Mouse (Mus musculus): Measurements from ENCODE around the gene Map2k4. TPM values are rescaled to one million over a fixed set of nuclear protein-coding genes. Genes with fewer than 3 reads are reported as not detected.
A peak's percentile ranks its signal among the peaks of the same experiment; 100 is the strongest.

Map2k4 gene
- polyA plus RNA-seq, 1 experiment from 2014 or later = 43.6 TPM

DNA sequence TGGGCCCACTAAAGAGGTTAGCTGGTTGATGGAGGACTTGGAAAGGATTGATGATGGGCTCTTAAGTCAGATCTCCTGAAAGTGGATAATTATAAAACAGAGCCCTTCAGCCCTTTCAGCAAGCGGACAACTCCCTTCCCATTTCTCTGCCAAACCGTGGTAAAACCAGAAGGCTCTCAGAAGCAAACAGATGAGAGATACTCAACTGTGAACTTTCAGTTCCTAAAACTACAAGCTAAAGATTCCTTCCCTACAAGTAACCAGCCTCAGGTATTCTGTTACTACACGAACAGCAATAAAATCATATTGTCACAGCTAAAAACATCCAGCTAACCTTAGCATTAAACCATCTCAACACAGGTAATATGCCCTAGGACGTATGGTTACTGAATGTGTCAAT is 83.2 kb downstream of the Map2k4 start:
- 71% methylated on average over 4 of the region's 4 CpGs for WGBS (ENCODE audit: insufficient replicate concordance)
- ATAC-seq = no peak
- peaks cover 61% of the 10 kb centered on the region for H3K36me3 ChIP-seq

DNA sequence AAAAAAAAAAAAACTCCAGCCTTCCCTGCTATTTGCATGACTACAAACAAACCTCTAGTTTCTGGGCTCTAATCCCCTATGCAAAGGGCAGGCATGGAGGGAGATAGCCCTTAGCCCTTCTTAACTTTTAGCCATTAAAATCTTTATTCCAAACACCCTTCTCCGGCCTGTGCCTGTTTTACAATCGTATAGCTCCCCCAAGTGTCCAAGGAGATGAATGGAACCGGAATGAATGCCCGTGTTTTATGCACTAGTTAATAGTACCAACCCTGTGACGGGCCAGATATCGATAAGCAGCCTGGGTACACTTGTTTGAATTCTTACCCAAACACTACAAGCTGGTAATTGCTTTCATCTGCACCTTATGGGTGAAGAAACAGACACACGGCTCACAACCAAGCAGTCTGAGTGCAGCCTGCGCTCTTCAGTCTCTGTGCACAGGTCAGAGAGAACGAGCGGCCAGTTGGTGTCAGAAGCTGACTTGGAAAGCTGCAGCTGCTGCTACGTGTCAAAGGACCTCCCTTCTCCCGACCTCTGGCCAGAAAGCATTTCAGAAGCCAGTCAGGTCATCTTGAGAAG is 109.2 kb downstream of the Map2k4 start:
- Histone ChIP-seq H3K4me3 (no peak overlapping the region), H3K27ac (no peak overlapping the region), H3K27me3 (replicated peaks) (peaks cover 26% of the 10 kb centered on the region), H3K9ac (no peak overlapping the region), H3K4me1 (no peaks in the 10 kb centered on the region), H3K36me3 (no peaks in the 10 kb centered on the region), H3K9me3 (replicated peaks) (no peaks in the 10 kb centered on the region), H3K4me2 (no peak overlapping the region)
- WGBS (ENCODE audit: insufficient replicate concordance) = 39% methylated on average over 12 of the region's 12 CpGs
- no peak for ATAC-seq

More for the DNA sequence above, 83.2 kb downstream of the Map2k4 start:
- Histone ChIP-seq H3K4me2 (no peak overlapping the region), H3K9ac (no peak overlapping the region), H3K27me3 (replicated peaks) (no peaks in the 10 kb centered on the region), H3K27ac (no peak overlapping the region), H3K9me3 (replicated peaks) (no peaks in the 10 kb centered on the region), H3K4me3 (no peak overlapping the region), H3K4me1 (no peaks in the 10 kb centered on the region)

DNA sequence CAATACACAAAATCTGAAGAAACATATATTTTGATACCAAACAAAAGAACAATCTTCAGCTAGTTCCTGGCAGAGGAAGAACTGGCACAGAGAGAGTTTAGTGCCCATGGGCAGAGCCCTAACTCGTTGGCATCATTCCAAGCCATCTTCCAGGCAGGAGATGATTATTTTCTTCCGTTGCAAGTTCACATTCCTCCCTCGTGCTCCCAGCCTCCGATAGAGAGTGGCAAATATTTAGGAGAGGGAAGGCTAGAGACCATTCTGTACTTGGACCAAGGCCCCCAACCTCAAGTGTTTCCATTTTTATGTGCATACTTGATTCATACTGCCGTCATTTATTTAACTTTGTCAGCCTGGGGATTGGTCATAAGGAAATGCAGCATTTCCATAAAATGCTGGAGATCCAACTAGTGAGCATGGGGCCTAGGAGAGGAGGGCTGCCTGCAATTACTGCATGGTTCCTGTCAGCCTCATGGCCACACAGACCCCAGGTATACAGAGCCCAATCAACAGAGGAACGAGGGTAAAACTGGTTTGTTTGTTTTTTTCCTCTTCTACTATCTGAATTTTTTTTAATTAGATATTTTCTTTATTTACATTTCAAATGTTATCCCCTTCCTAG is 120.6 kb downstream of the Map2k4 start:
- no peak for ATAC-seq
- no peaks in the 10 kb centered on the region for H3K4me1 ChIP-seq
- no peak overlapping the region for H3K4me2 ChIP-seq
- no peaks in the 10 kb centered on the region for H3K36me3 ChIP-seq
- H3K4me3 ChIP-seq = no peak overlapping the region
- no peak overlapping the region for H3K27ac ChIP-seq
- H3K9me3 ChIP-seq (replicated peaks) = no peaks in the 10 kb centered on the region
- 62% methylated on average over 6 of the region's 6 CpGs for whole genome bisulfite sequencing (ENCODE audit: insufficient replicate concordance)
- H3K27me3 ChIP-seq (replicated peaks) = peaks cover 7% of the 10 kb centered on the region; the same call in 1 of the 2 replicates
- H3K9ac ChIP-seq = no peak overlapping the region

DNA sequence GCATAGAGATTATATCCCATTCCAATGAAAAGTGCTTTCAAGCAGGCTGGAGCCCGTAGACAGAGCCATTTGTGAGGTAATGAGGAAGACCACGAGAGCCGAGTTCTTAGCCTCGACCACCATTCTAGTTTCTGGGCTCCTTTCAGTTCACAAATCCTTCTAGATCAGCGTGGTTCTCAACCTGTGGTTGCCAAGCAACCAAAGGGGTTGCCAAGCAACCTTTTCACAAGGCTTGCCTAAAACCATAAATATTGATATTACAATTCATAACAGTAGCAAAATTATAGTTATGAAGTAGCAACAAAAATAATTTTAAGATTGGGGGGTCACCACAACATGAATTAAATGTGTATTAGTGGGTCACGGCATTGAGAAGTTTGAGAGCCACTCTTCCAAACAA is 123.2 kb downstream of the Map2k4 start:
- ATAC-seq = no peak
- H3K36me3 ChIP-seq = no peaks in the 10 kb centered on the region
- H3K27ac ChIP-seq = no peak overlapping the region
- no peak overlapping the region for H3K4me2 ChIP-seq
- H3K27me3 ChIP-seq (replicated peaks) = no peaks in the 10 kb centered on the region; the same call in 1 of the 2 replicates
- H3K4me1 ChIP-seq = no peaks in the 10 kb centered on the region
- 59% methylated on average over 6 of the region's 6 CpGs for WGBS (ENCODE audit: insufficient replicate concordance)
- H3K9ac ChIP-seq = no peak overlapping the region
- H3K4me3 ChIP-seq = no peak overlapping the region
- H3K9me3 ChIP-seq (replicated peaks) = 0 out of 2 replicates have a peak, but pooled peaks cover 3% of the 10 kb centered on the region

DNA sequence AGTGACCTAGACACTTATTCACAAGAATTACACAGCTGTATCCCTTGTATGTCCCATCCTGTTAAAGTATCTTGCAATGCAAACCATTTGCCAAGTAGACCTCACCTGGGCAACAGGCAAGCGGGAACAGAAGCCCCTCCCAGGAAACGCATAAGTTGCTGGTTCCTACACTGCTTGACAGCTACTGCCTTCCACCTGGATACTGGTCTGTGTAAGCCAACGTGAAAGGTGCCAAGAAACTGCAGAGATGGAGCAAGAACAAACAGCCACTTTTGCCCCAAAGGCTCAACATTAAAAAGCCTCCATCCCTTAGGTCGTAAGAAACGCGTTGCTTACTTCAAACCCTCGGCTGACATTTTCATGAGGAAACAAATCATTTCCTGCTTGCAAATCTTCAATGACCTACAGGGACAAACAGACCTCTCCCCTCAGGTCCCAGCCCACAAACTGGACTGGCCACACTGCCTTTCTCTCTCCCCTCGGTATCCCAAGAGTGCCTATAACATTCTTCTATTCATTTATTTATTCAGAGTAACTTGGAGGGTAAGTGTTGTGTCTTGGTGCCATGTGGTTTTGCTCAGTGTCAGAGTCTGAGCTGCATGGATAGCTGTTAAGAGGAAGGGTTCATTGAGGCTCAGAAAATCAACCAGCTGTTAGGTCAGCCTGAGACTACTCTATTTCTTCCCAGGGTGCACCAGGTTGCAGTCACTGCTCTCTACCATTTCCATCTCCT is 126.1 kb downstream of the Map2k4 start:
- Histone ChIP-seq H3K4me3 (no peak overlapping the region), H3K4me2 (no peak overlapping the region), H3K9me3 (replicated peaks) (0 out of 2 replicates have a peak, but pooled peaks cover 3% of the 10 kb centered on the region), H3K27me3 (replicated peaks) (no peaks in the 10 kb centered on the region), H3K9ac (no peak overlapping the region), H3K4me1 (no peaks in the 10 kb centered on the region), H3K27ac (no peak overlapping the region), H3K36me3 (no peaks in the 10 kb centered on the region)
- ATAC-seq = no peak
- WGBS (ENCODE audit: insufficient replicate concordance) = 57% methylated on average over 8 of the region's 8 CpGs

DNA sequence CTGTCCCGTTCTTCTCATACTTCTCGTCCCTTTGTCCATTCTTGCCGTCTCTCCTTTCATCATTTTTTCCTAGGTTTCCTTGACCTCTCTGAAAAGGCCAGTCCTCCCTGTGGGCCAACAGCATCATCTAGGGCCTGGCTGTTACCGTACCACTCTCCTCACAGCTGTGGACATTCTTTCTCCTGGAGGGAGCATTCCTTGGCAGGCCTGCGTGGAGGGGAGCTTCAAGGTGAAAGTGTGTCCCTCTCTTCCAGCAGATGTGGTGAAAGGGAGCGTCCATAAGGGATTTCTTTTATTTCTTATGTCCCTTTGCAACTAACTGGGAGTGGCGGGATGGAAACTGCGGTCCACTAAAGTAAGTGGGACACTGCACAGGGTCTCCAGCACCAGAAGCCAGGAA is 134.2 kb downstream of the Map2k4 start:
- H3K4me3 ChIP-seq = no peak overlapping the region
- ATAC-seq = no peak
- H3K27me3 ChIP-seq (replicated peaks) = no peaks in the 10 kb centered on the region
- H3K4me1 ChIP-seq = peaks cover 46% of the 10 kb centered on the region
- no peak overlapping the region for H3K9ac ChIP-seq
- no peak overlapping the region for H3K4me2 ChIP-seq
- no peaks in the 10 kb centered on the region for H3K36me3 ChIP-seq
- H3K9me3 ChIP-seq (replicated peaks) = no peaks in the 10 kb centered on the region
- WGBS (ENCODE audit: insufficient replicate concordance) = 71% methylated on average over 8 of the region's 8 CpGs
- H3K27ac ChIP-seq = no peak overlapping the region

DNA sequence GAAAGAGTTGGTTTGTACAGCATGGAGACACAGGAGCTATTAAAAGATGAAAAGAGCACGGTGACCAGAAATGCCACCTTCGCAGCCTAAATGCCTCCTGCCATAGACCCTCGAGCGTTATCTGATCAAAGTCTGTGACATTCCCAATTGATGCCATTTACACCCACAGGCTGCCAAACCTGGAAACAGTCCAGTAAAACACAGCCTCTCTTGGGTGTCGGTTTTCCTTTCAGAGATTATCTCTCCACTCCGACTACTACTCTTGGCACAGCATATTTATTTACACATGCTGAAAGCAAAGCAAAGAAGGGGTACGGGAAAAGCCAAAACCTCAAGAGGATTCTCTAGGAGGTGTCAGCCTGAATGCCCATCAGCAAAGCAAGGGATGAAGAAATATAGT is 136.7 kb downstream of the Map2k4 start:
- H3K9ac ChIP-seq = no peak overlapping the region
- H3K9me3 ChIP-seq (replicated peaks) = no peaks in the 10 kb centered on the region
- ATAC-seq = no peak
- no peaks in the 10 kb centered on the region for H3K36me3 ChIP-seq
- WGBS (ENCODE audit: insufficient replicate concordance) = 65% methylated on average over 7 of the region's 7 CpGs
- peaks cover 62% of the 10 kb centered on the region for H3K4me1 ChIP-seq
- H3K4me3 ChIP-seq = no peak overlapping the region
- H3K4me2 ChIP-seq = peak overlapping the region; percentile 15
- H3K27me3 ChIP-seq (replicated peaks) = no peaks in the 10 kb centered on the region
- H3K27ac ChIP-seq = peak overlapping the region; percentile 97

DNA sequence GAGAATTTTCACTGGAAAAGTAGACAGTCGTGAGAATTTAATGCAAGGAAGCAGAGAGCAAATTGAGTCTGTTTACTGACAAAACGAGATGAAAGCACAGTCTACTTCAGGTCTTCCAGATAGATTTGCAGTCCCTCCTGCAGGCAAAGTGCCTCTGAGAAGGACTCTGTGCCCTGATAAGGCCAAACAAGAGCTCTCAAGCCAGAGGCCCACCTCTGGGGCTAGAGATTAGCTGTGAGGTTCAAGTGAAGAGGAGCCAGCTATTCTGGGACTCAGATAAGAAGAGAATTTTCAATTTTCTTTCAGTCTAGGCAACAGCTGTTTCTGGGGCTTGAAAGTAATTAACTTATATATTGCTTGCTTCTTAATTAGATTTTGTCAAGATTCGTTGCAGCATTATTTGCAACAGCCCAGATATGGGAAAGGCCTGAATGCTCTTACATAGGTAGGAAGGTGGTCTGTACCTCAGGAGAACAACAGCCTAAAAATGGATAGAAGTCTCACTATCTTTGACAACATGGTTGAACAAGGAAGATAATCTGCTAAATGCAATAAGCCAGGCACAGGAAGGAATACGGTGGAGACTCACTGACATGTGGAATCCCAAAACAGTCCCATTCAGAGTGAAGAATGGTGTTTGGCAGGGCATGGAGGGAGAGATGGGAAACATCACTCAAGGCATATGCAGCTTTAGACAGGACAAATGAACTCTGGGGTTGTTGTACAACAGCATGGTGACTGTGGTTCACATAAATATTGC is 138.0 kb downstream of the Map2k4 start:
- Histone ChIP-seq H3K9ac (peak overlapping the region; percentile 63), H3K36me3 (no peaks in the 10 kb centered on the region), H3K4me3 (peak overlapping the region; percentile 39), H3K27me3 (replicated peaks) (no peaks in the 10 kb centered on the region), H3K4me2 (peak overlapping the region; percentile 71), H3K27ac (peak overlapping the region; percentile 97), H3K9me3 (replicated peaks) (no peaks in the 10 kb centered on the region), H3K4me1 (peaks cover 74% of the 10 kb centered on the region)
- 10% methylated on average over 4 of the region's 4 CpGs for WGBS (ENCODE audit: insufficient replicate concordance)
- ATAC-seq = peak; percentile 99

DNA sequence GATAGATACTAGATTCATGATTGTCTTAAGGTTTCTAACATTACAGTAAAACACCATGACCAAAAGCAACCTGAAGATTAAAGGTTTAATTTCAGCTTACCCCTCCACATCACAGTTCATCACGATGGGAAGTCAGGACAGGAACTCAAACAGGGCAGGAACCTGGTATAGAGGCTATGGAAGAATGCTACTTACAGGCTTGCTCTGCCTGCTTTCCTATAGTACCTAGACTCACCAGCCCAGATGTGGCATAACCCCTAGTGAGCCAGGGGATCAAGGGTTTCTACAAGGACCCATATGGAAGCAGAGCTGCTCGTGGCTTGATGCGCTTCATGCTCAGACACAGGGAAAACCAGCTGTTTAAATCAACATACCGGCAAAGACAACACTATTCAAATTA is 138.6 kb downstream of the Map2k4 start:
- Histone ChIP-seq H3K9ac (peak overlapping the region; percentile 63), H3K27me3 (replicated peaks) (no peaks in the 10 kb centered on the region), H3K36me3 (no peaks in the 10 kb centered on the region), H3K4me1 (peaks cover 76% of the 10 kb centered on the region), H3K9me3 (replicated peaks) (no peaks in the 10 kb centered on the region), H3K4me2 (peak overlapping the region; percentile 71), H3K4me3 (peak overlapping the region; percentile 39), H3K27ac (peak overlapping the region; percentile 97)
- ATAC-seq = peak; percentile 48
- 33% methylated on average over 4 of the region's 4 CpGs for WGBS (ENCODE audit: insufficient replicate concordance)

DNA sequence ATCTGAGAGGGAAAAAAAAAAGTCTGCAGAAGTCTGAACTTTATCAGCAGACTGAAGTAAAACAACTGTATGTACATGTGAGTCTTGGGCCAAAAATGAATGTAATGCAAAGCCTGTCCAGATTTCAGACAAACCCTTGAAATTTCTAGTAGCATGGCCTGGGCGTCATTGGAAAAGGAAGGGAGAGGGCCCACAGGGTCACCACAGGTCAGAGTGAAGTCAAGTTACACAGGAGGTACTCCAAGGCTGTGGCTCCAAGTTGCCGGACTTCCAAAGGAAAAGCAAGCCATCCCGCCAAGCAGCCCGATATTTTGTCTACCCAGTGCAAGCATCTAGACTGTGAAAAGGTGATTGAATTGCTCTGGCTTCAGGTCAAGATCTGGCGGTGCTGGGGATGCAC is 141.8 kb downstream of the Map2k4 start:
- Histone ChIP-seq H3K27ac (no peak overlapping the region), H3K27me3 (replicated peaks) (no peaks in the 10 kb centered on the region), H3K4me3 (no peak overlapping the region), H3K4me1 (peaks cover 67% of the 10 kb centered on the region), H3K4me2 (no peak overlapping the region), H3K9me3 (replicated peaks) (no peaks in the 10 kb centered on the region), H3K36me3 (no peaks in the 10 kb centered on the region), H3K9ac (no peak overlapping the region)
- no peak for ATAC-seq
- 75% methylated on average over 5 of the region's 5 CpGs for WGBS (ENCODE audit: insufficient replicate concordance)

DNA sequence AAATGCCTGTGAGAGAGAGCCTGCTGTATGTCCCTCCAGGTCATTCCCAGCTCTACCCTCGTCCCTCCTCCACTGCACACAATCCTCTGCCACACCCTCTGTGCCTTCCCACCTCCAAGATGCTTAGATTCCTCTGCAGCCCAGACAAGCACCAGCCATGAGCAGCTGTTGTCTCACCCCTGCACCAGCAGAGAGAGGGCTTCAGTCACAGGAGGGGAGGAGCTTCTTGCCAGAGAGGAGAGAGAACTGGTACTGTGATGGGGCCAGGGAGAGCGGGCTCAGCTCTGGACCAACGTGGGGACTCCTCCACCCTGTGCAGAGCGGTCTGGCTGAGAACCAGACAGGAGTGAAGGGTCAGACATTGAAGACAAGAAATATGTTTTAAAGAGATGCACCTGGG is 143.6 kb downstream of the Map2k4 start:
- ATAC-seq = peak; percentile 55
- Histone ChIP-seq H3K4me1 (peaks cover 51% of the 10 kb centered on the region), H3K4me2 (no peak overlapping the region), H3K27ac (no peak overlapping the region), H3K9ac (no peak overlapping the region; the same call in 1 of the 2 replicates), H3K9me3 (replicated peaks) (no peaks in the 10 kb centered on the region), H3K4me3 (no peak overlapping the region), H3K27me3 (replicated peaks) (no peaks in the 10 kb centered on the region), H3K36me3 (no peaks in the 10 kb centered on the region)
- WGBS (ENCODE audit: insufficient replicate concordance) = 52% methylated on average over 4 of the region's 4 CpGs

DNA sequence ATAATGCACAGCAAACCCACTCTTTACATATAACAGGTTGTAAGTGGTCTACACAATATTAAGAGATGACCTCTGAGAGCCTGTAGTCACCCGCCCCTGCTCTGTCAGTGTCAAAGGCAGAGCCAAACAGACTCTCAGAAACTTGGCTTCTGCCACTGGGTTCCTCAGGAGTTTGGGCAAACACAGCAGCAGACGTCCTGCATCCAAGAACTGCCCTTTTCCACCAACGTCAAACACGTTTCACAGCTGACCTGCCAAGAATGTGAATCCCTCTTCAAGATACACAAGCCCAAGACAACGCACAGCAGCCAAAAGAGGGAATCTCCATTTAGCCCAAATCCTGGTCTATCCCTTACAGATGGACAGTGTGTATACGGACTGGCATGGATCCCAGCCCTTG is 147.8 kb downstream of the Map2k4 start:
- 64% methylated on average over 6 of the region's 6 CpGs for WGBS (ENCODE audit: insufficient replicate concordance)
- H3K27ac ChIP-seq = no peak overlapping the region

More for the DNA sequence above, 147.8 kb downstream of the Map2k4 start:
- Histone ChIP-seq H3K4me2 (no peak overlapping the region), H3K9ac (no peak overlapping the region), H3K4me3 (no peak overlapping the region), H3K36me3 (no peaks in the 10 kb centered on the region), H3K4me1 (peaks cover 25% of the 10 kb centered on the region), H3K9me3 (replicated peaks) (no peaks in the 10 kb centered on the region), H3K27me3 (replicated peaks) (no peaks in the 10 kb centered on the region)
- ATAC-seq = no peak
